Mouse (Mus musculus): Measurements from ENCODE around the gene Exd2. TPM values are rescaled to one million over a fixed set of nuclear protein-coding genes. Genes with fewer than 3 reads are reported as not detected.

Exd2 gene
- polyA plus RNA-seq, 2 experiments = 4.2 to 5.1 TPM

- no peaks in the 10 kb centered on the region for H3K4me1 ChIP-seq (replicated peaks; ENCODE audit: control insufficient read depth in 2 of 2, insufficient read depth in 2 of 2, low read length in 1 of 2)
- 4% methylated on average over 43 of the region's 43 CpGs for WGBS (ENCODE audit: insufficient replicate concordance)
- TF ChIP-seq EP300 (IDR thresholded peaks at IDR 0.05; ENCODE audit: low read depth) (no peak), CTCF (IDR thresholded peaks at IDR 0.05; ENCODE audit: low read depth) (no peak)
- H3K4me3 ChIP-seq (ENCODE audit: insufficient read depth in 1 of 2, low read depth in 2 of 2, low read length in 2 of 2) = peak overlapping the region; percentile 24 to 32; a peak in 2 of 4 replicates
- no peaks in the 10 kb centered on the region for H3K9me3 ChIP-seq (ENCODE audit: control insufficient read depth, low read length)
- H3K9ac ChIP-seq (replicated peaks) = no peak overlapping the region
- DNase-seq (ENCODE audit: low read depth in 3 of 3, low spot score in 3 of 3) = no peak
- peaks cover 58% of the 10 kb centered on the region for H3K27me3 ChIP-seq (ENCODE audit: control insufficient read depth, insufficient read depth, low read length)
- ATAC-seq (ENCODE audit: insufficient read depth) = no peak
- H3K4me2 ChIP-seq (ENCODE audit: low read depth) = peak overlapping the region; percentile 51
- no peaks in the 10 kb centered on the region for H3K36me3 ChIP-seq (replicated peaks; ENCODE audit: control insufficient read depth, insufficient read depth, low read depth)
- no peak overlapping the region for H3K27ac ChIP-seq
Observed at GRCm38 (mm10) chr12:80519621-80520332, 56.9 kb downstream of the Exd2 start.

GRCm38 (mm10) chr12:80522006-80522405 lies 59.1 kb downstream of the Exd2 start:
- H3K27me3 ChIP-seq (ENCODE audit: control insufficient read depth, insufficient read depth, low read length) = peaks cover 46% of the 10 kb centered on the region
- DNase-seq (ENCODE audit: low read depth in 3 of 3, low spot score in 3 of 3) (no peak), ATAC-seq (ENCODE audit: insufficient read depth) (no peak)
- no peaks in the 10 kb centered on the region for H3K36me3 ChIP-seq (replicated peaks; ENCODE audit: control insufficient read depth, insufficient read depth, low read depth)
- WGBS (ENCODE audit: insufficient replicate concordance) = 40% methylated on average over 3 of the region's 3 CpGs
- H3K4me2 ChIP-seq (ENCODE audit: low read depth) = no peak overlapping the region
- H3K9me3 ChIP-seq (ENCODE audit: control insufficient read depth, low read length) = no peaks in the 10 kb centered on the region
- no peak overlapping the region for H3K27ac ChIP-seq
- H3K9ac ChIP-seq (replicated peaks) = no peak overlapping the region
- no peak overlapping the region for H3K4me3 ChIP-seq (ENCODE audit: insufficient read depth in 1 of 2, low read depth in 2 of 2, low read length in 2 of 2)
- H3K4me1 ChIP-seq (replicated peaks; ENCODE audit: control insufficient read depth in 2 of 2, insufficient read depth in 2 of 2, low read length in 1 of 2) = no peaks in the 10 kb centered on the region
- TF ChIP-seq CTCF (IDR thresholded peaks at IDR 0.05; ENCODE audit: low read depth) = no peak
- no peak for TF ChIP-seq EP300 (IDR thresholded peaks at IDR 0.05; ENCODE audit: low read depth)

- H3K9me3 ChIP-seq (ENCODE audit: control insufficient read depth, low read length) = no peaks in the 10 kb centered on the region
- peaks cover 22% of the 10 kb centered on the region for H3K27me3 ChIP-seq (ENCODE audit: control insufficient read depth, insufficient read depth, low read length)
- no peaks in the 10 kb centered on the region for H3K4me1 ChIP-seq (replicated peaks; ENCODE audit: control insufficient read depth in 2 of 2, insufficient read depth in 2 of 2, low read length in 1 of 2)
- H3K4me2 ChIP-seq (ENCODE audit: low read depth) = no peak overlapping the region
- ATAC-seq (ENCODE audit: insufficient read depth) (no peak), DNase-seq (ENCODE audit: low read depth in 3 of 3, low spot score in 3 of 3) (no peak)
- 27% methylated on average over 12 of the region's 12 CpGs for WGBS (ENCODE audit: insufficient replicate concordance)
- H3K4me3 ChIP-seq (ENCODE audit: insufficient read depth in 1 of 2, low read depth in 2 of 2, low read length in 2 of 2) = no peak overlapping the region
- no peak overlapping the region for H3K9ac ChIP-seq (replicated peaks)
- no peaks in the 10 kb centered on the region for H3K36me3 ChIP-seq (replicated peaks; ENCODE audit: control insufficient read depth, insufficient read depth, low read depth)
- TF ChIP-seq EP300 (IDR thresholded peaks at IDR 0.05; ENCODE audit: low read depth) (no peak), CTCF (IDR thresholded peaks at IDR 0.05; ENCODE audit: low read depth) (peak; percentile 20)
- H3K27ac ChIP-seq = no peak overlapping the region
Observed at GRCm38 (mm10) chr12:80524276-80524921, 61.5 kb downstream of the Exd2 start.

- peaks cover 11% of the 10 kb centered on the region for H3K27me3 ChIP-seq (ENCODE audit: control insufficient read depth, insufficient read depth, low read length)
- 31% methylated on average over 7 of the region's 7 CpGs for WGBS (ENCODE audit: insufficient replicate concordance)
- ATAC-seq (ENCODE audit: insufficient read depth) = no peak
Observed at GRCm38 (mm10) chr12:80525513-80525912, 62.6 kb downstream of the Exd2 start.

GRCm38 (mm10) chr12:80526511-80526910 lies 63.6 kb downstream of the Exd2 start:
- no peak overlapping the region for H3K9ac ChIP-seq (replicated peaks)
- ATAC-seq (ENCODE audit: insufficient read depth) (no peak), DNase-seq (ENCODE audit: low read depth in 3 of 3, low spot score in 3 of 3) (no peak)
- no peaks in the 10 kb centered on the region for H3K4me1 ChIP-seq (replicated peaks; ENCODE audit: control insufficient read depth in 2 of 2, insufficient read depth in 2 of 2, low read length in 1 of 2)
- no peaks in the 10 kb centered on the region for H3K36me3 ChIP-seq (replicated peaks; ENCODE audit: control insufficient read depth, insufficient read depth, low read depth)
- WGBS (ENCODE audit: insufficient replicate concordance) = 44% methylated on average over 2 of the region's 2 CpGs
- no peak overlapping the region for H3K4me3 ChIP-seq (ENCODE audit: insufficient read depth in 1 of 2, low read depth in 2 of 2, low read length in 2 of 2)
- H3K27ac ChIP-seq = no peak overlapping the region
- H3K9me3 ChIP-seq (ENCODE audit: control insufficient read depth, low read length) = no peaks in the 10 kb centered on the region
- TF ChIP-seq CTCF (IDR thresholded peaks at IDR 0.05; ENCODE audit: low read depth) = no peak
- H3K27me3 ChIP-seq (ENCODE audit: control insufficient read depth, insufficient read depth, low read length) = peaks cover 4% of the 10 kb centered on the region
- H3K4me2 ChIP-seq (ENCODE audit: low read depth) = no peak overlapping the region

More at GRCm38 (mm10) chr12:80525513-80525912, 62.6 kb downstream of the Exd2 start:
- Histone ChIP-seq H3K36me3 (replicated peaks; ENCODE audit: control insufficient read depth, insufficient read depth, low read depth) (no peaks in the 10 kb centered on the region), H3K9ac (replicated peaks) (no peak overlapping the region), H3K4me3 (ENCODE audit: insufficient read depth in 1 of 2, low read depth in 2 of 2, low read length in 2 of 2) (no peak overlapping the region), H3K9me3 (ENCODE audit: control insufficient read depth, low read length) (no peaks in the 10 kb centered on the region), H3K27ac (no peak overlapping the region), H3K4me2 (ENCODE audit: low read depth) (no peak overlapping the region), H3K4me1 (replicated peaks; ENCODE audit: control insufficient read depth in 2 of 2, insufficient read depth in 2 of 2, low read length in 1 of 2) (no peaks in the 10 kb centered on the region)
- DNase-seq (ENCODE audit: low read depth in 3 of 3, low spot score in 3 of 3) = no peak
- TF ChIP-seq EP300 (IDR thresholded peaks at IDR 0.05; ENCODE audit: low read depth) (no peak), CTCF (IDR thresholded peaks at IDR 0.05; ENCODE audit: low read depth) (no peak)
